In genomic region chr1:35976528-35976927, GRCm38 (mm10) we compare ENCODE assay signal across 21 mouse cellular contexts.
DNase-seq lines count a peak whose midpoint lies in the region; ATAC-seq and TF ChIP-seq lines count a peak whose summit lies in the region.
"Had no signal": no experiment of that assay in that cellular context is flagged by ENCODE, and none has a peak within 500 bp of the region (broad histone marks: within the 10 kb centered on the region; RNA-seq: fewer than 3 reads in every experiment).

No protein-coding gene starts in this region.

- no peaks in the 10 kb centered on the region for H3K27me3 ChIP-seq in C2C12 (ENCODE audit: control insufficient read depth, insufficient read depth, insufficient read length)
- H3K27me3 ChIP-seq in intestine, embryonic 15.5 days (replicated peaks), result no peaks in the 10 kb centered on the region
- H3K27me3 ChIP-seq: forebrain, embryonic 13.5 days; heart, embryonic 12.5 days; hindbrain, embryonic 15.5 days; liver, embryonic 15.5 days; midbrain, embryonic 13.5 days; stomach, embryonic 15.5 days had no signal

- peak; percentile 71; the same call in 1 of the 2 replicates for ATAC-seq in erythroblast, adult 5-6 weeks (replicated peaks; ENCODE audit: low FRiP score, poor library complexity, severe bottlenecking)
- ATAC-seq in intestine, embryonic 15.5 days, result no peak
- ATAC-seq: forebrain, embryonic 13.5 days; intestine, postnatal 0 days; midbrain, embryonic 13.5 days had no signal

- no peak overlapping the region for H3K4me3 ChIP-seq in C2C12 (ENCODE audit: insufficient read depth, poor library complexity, severe bottlenecking)
- H3K4me3 ChIP-seq in bone marrow macrophage, adult 2 months (ENCODE audit: insufficient read depth, low read length), result no peak overlapping the region
- H3K4me3 ChIP-seq in intestine, embryonic 15.5 days (replicated peaks), result no peak overlapping the region
- H3K4me3 ChIP-seq: forebrain, embryonic 13.5 days; heart, embryonic 12.5 days; hindbrain, embryonic 15.5 days; layer of hippocampus, adult 2 months; liver, embryonic 15.5 days; midbrain, embryonic 13.5 days; stomach, embryonic 15.5 days had no signal

- H3ac ChIP-seq in C2C12 (ENCODE audit: control insufficient read depth, insufficient read length, low read depth), result no peak overlapping the region

- peaks cover 23% of the 10 kb centered on the region for H3K4me1 ChIP-seq in bone marrow macrophage, adult 2 months (ENCODE audit: control insufficient read depth, insufficient read depth, low read length)
- H3K4me1 ChIP-seq in intestine, embryonic 15.5 days (replicated peaks), result 0 out of 2 replicates have a peak, but pooled peaks cover 3% of the 10 kb centered on the region
- H3K4me1 ChIP-seq: forebrain, embryonic 13.5 days; hindbrain, embryonic 15.5 days; midbrain, embryonic 13.5 days; stomach, embryonic 15.5 days had no signal

- H3K36me3 ChIP-seq in C2C12 (ENCODE audit: control insufficient read depth, insufficient read depth), result no peaks in the 10 kb centered on the region
- no peaks in the 10 kb centered on the region for H3K36me3 ChIP-seq in intestine, embryonic 15.5 days
- H3K36me3 ChIP-seq: heart, embryonic 12.5 days; hindbrain, embryonic 15.5 days; liver, embryonic 15.5 days; midbrain, embryonic 13.5 days; stomach, embryonic 15.5 days had no signal

- no peaks in the 10 kb centered on the region for H3K9me3 ChIP-seq in intestine, embryonic 15.5 days
- H3K9me3 ChIP-seq: forebrain, embryonic 13.5 days; heart, embryonic 12.5 days; hindbrain, embryonic 15.5 days; liver, embryonic 15.5 days; midbrain, embryonic 13.5 days; stomach, embryonic 15.5 days had no signal

- DNase-seq in adrenal gland, adult (ENCODE audit: inconsistent age in 2 of 2, low spot score in 1 of 2), result peak; percentile 7 to 29
- no peak for DNase-seq in adrenal gland, postnatal 4 days (ENCODE audit: low spot score in 2 of 2)
- DNase-seq in spleen, adult 18-20 months, result no peak
- DNase-seq in lung, postnatal 25 days (ENCODE audit: low spot score), result no peak
- DNase-seq: adrenal gland, postnatal 36 days; cerebellum, adult 2 months; heart, postnatal 36 days; lung, postnatal 14 days had no signal

- no peaks in the 10 kb centered on the region for H3K79me2 ChIP-seq in C2C12 (ENCODE audit: control insufficient read depth, insufficient read depth)

- WGBS in intestine, embryonic 15.5 days, result 71% methylated on average over 2 of the region's 2 CpGs

- H3K27ac ChIP-seq in bone marrow macrophage, adult 2 months (ENCODE audit: insufficient read depth, low read depth, low read length), result 0 out of 2 replicates have a peak overlapping the region, but pooled peaks have one; percentile 21
- no peak overlapping the region for H3K27ac ChIP-seq in intestine, embryonic 15.5 days
- H3K27ac ChIP-seq: forebrain, embryonic 13.5 days; hindbrain, embryonic 15.5 days; kidney, postnatal 0 days; layer of hippocampus, adult 2 months; liver, embryonic 15.5 days; midbrain, embryonic 13.5 days; stomach, embryonic 15.5 days had no signal

- no peak for TF ChIP-seq POLR2A in bone marrow macrophage, adult 2 months (IDR thresholded peaks at IDR 0.05; ENCODE audit: borderline replicate concordance, low read depth, low read length)

- H3K4me2 ChIP-seq in intestine, embryonic 15.5 days (replicated peaks), result no peak overlapping the region
- H3K4me2 ChIP-seq: forebrain, embryonic 13.5 days; heart, embryonic 12.5 days; hindbrain, embryonic 15.5 days; midbrain, embryonic 13.5 days; stomach, embryonic 15.5 days had no signal

- TF ChIP-seq CTCF in C2C12 (IDR thresholded peaks at IDR 0.05; ENCODE audit: control insufficient read depth, insufficient read depth, insufficient read length), result no peak
- no peak for TF ChIP-seq CTCF in bone marrow macrophage, adult 2 months (IDR thresholded peaks at IDR 0.05; ENCODE audit: low read depth, low read length)

- no peak overlapping the region for H3K9ac ChIP-seq in intestine, embryonic 15.5 days
- H3K9ac ChIP-seq: forebrain, embryonic 13.5 days; heart, embryonic 12.5 days; hindbrain, embryonic 15.5 days; liver, embryonic 15.5 days; midbrain, embryonic 13.5 days; stomach, embryonic 15.5 days had no signal

- no peaks in the 10 kb centered on the region for H3K79me3 ChIP-seq in C2C12 (ENCODE audit: low read depth)

TF ChIP-seq in C2C12, 6 proteins besides CTCF, POLR2A, EP300 and RAD21:
- TF ChIP-seq USF1 (IDR thresholded peaks at IDR 0.05; ENCODE audit: low read depth) (peak; percentile 52), MYOG (IDR thresholded peaks at IDR 0.05; ENCODE audit: control insufficient read depth, extremely low read depth, insufficient read length) (no peak)

Comparison
In these comparisons a context has a peak if more than half of its experiments do, and no peak if none do; other contexts are left out.
1. DNase-seq: peak in adrenal gland, adult (2 of 2); none in adrenal gland, postnatal 4 days (0 of 2), spleen, adult 18-20 months (0 of 2) and lung, postnatal 25 days (single experiment).